Mouse (Mus musculus) neural tube, postnatal 0 days (tissue): ENCODE data around the gene Ecel1. TPM values are rescaled to one million over a fixed set of nuclear protein-coding genes. Genes with fewer than 3 reads are reported as not detected.

Experiments used
- polyA plus RNA-seq: library from polyadenylated mRNA; unstranded; fragments of >200 nt; fragmentation: Nextera tagmentation; extraction: Ambion mirVana; gene quantifications from 2 replicates; pipeline ENCODE4 v1.2.1, GENCODE M21; 2015

Gene Ecel1
- polyA plus RNA-seq, result 83.4 and 84.8 TPM in 2 replicates

GRCm38 (mm10) chr1:87156199-87156587 is at the start of gene Ecel1:
Gene Ecel1 (minus strand): TSS chr1:87156521.

GRCm38 (mm10) chr1:87204465-87204864 is 48.1 kb upstream of the Ecel1 start, which contains the start of gene Chrng:
Gene Chrng (plus strand): TSS chr1:87204657.

GRCm38 (mm10) chr1:87190429-87190828 is 34.1 kb upstream of the Ecel1 start, which contains the start of gene Chrnd:
Gene Chrnd (plus strand): TSS chr1:87190607.

GRCm38 (mm10) chr1:87183013-87183412 is 26.7 kb upstream of the Ecel1 start, which contains the start of gene Prss56:
Gene Prss56 (plus strand): TSS chr1:87183313.

GRCm38 (mm10) chr1:87124673-87125072 is 31.6 kb downstream of the Ecel1 start, which contains the start of gene Akp3:
Gene Akp3 (plus strand): TSS chr1:87124973.

GRCm38 (mm10) chr1:87101411-87101810 is 54.9 kb downstream of the Ecel1 start, which contains the start of gene Alpi:
Gene Alpi (minus strand): TSS chr1:87101606.

Other genes starting within 250 kb of the Ecel1 start
- not detected in 2 replicates for gene Alppl2, start 66.6 kb downstream of the Ecel1 start, polyA plus RNA-seq
- gene Alpi, start 54.9 kb downstream of the Ecel1 start, polyA plus RNA-seq, result 0.15 TPM in 1 of 2 replicates, not detected in the other
- gene Akp3, start 31.5 kb downstream of the Ecel1 start, polyA plus RNA-seq, result 0.14 TPM in 1 of 2 replicates, not detected in the other
- 3.2 and 4.3 TPM in 2 replicates for gene Prss56, start 26.8 kb upstream of the Ecel1 start, polyA plus RNA-seq
- not detected in 2 replicates for gene Chrnd, start 34.1 kb upstream of the Ecel1 start, polyA plus RNA-seq
- not detected in 2 replicates for gene Chrng, start 48.1 kb upstream of the Ecel1 start, polyA plus RNA-seq
- 84.6 and 85.2 TPM in 2 replicates for gene Eif4e2, start 57.4 kb upstream of the Ecel1 start, polyA plus RNA-seq
- gene Efhd1, start 107.8 kb upstream of the Ecel1 start, polyA plus RNA-seq, result 4.9 and 5.0 TPM in 2 replicates
- 44.7 and 50.5 TPM in 2 replicates for gene Gigyf2, start 170.5 kb upstream of the Ecel1 start, polyA plus RNA-seq
- 4.1 and 7.9 TPM in 2 replicates for gene Kcnj13, start 238.2 kb upstream of the Ecel1 start, polyA plus RNA-seq